Mouse (Mus musculus): ENCODE data around the gene Alpk3. TPM values are rescaled to one million over a fixed set of nuclear protein-coding genes. Genes with fewer than 3 reads are reported as not detected.
A peak's percentile ranks its signal among the peaks of the same experiment; 100 is the strongest.

The Alpk3 gene
- polyA plus RNA-seq, 1 experiment from 2014 or later, result 0.18 TPM

DNA sequence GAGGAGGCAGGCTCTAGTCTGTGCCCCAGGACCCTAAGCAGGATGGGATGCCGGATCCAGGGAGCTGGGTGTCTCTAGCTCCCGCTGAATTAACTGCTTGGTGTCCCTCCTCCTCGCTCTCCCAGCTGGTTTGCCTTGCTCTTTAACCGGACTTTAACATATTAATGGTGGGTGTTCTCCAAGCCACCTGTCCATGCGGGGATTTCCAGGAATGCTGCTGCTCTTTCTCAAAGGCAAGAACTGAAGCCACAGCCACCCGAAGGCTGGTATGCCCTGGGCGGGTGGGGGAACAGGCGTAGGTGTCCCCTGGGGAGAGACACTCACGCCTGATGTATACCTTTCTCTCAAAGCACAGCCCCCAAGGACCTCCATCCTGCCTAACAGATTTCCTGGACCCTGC lies 5.9 kb downstream of the Alpk3 start:
- TF ChIP-seq CTCF (IDR thresholded peaks at IDR 0.05; ENCODE audit: low read depth), result no peak
- WGBS, result 57% methylated on average over 9 of the region's 9 CpGs
- H3K27me3 ChIP-seq (ENCODE audit: insufficient read depth, low read length), result no peaks in the 10 kb centered on the region
- H3K4me2 ChIP-seq (ENCODE audit: low read length), result no peak overlapping the region
- H3K36me3 ChIP-seq (ENCODE audit: insufficient read depth, low read length), result no peaks in the 10 kb centered on the region
- 0 out of 2 replicates have a peak, but pooled peaks cover 4% of the 10 kb centered on the region for H3K4me1 ChIP-seq (replicated peaks; ENCODE audit: insufficient read depth, low read length)
- no peak overlapping the region for H3K4me3 ChIP-seq (replicated peaks; ENCODE audit: low read depth, low read length)
- DNase-seq (ENCODE audit: low spot score) (no peak), ATAC-seq (replicated peaks; ENCODE audit: low FRiP score, low read depth) (no peak)
- H3K9me3 ChIP-seq (replicated peaks; ENCODE audit: low read length), result no peaks in the 10 kb centered on the region
- no peak overlapping the region for H3K27ac ChIP-seq
- no peak overlapping the region for H3K9ac ChIP-seq (ENCODE audit: low read depth, low read length)

DNA sequence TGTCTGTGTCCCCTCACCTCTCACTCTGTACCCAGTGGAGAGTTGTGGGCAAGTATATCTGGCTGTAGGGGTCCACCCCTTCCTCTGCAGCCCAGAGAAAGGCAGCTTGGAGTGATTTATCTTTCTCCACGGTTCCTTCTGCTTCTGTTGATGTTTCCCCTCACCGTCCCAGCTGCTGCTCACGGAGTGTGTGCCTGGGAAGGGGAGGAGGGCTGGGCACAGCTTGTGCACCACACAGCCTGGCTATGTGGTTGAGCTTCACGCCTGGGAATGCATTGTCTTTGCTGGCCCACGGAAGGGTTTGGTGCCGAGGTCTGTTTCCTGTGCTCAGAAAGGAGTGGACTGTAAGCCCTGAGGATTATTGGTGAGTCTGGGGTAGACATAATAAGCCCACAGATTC lies 9.3 kb downstream of the Alpk3 start:
- H3K4me1 ChIP-seq (replicated peaks; ENCODE audit: insufficient read depth, low read length), result no peaks in the 10 kb centered on the region
- H3K27me3 ChIP-seq (ENCODE audit: insufficient read depth, low read length), result no peaks in the 10 kb centered on the region
- whole genome bisulfite sequencing, result 16% methylated on average over 6 of the region's 6 CpGs
- DNase-seq (ENCODE audit: low spot score) (peak; percentile 47), ATAC-seq (replicated peaks; ENCODE audit: low FRiP score, low read depth) (no peak; the same call in 1 of the 2 replicates)
- H3K36me3 ChIP-seq (ENCODE audit: insufficient read depth, low read length), result no peaks in the 10 kb centered on the region
- no peak overlapping the region for H3K27ac ChIP-seq
- H3K4me2 ChIP-seq (ENCODE audit: low read length), result no peak overlapping the region
- H3K9ac ChIP-seq (ENCODE audit: low read depth, low read length), result no peak overlapping the region
- no peaks in the 10 kb centered on the region for H3K9me3 ChIP-seq (replicated peaks; ENCODE audit: low read length)
- no peak overlapping the region for H3K4me3 ChIP-seq (replicated peaks; ENCODE audit: low read depth, low read length)
- TF ChIP-seq CTCF (IDR thresholded peaks at IDR 0.05; ENCODE audit: low read depth), result no peak

DNA sequence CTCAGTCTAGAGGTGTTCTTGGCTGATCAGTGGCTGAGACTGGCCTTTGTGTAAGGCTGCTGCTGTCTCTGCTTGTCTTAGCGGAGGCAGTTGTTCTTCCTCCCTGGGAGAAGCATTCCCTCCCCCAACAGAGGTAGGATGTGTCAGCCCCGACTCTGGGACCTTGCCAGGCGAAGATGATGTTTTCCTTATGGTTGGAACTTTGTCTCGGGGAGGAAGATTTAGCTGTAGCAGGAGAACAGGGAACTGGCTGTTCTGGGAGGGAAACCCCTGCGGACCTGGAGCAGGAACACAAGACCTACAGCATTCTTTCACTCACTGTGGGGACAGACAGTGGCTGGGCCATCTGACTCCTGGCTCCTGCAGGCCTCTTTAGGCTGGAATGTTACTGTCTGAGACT lies 15.1 kb downstream of the Alpk3 start:
- 25% methylated on average over 5 of the region's 5 CpGs for WGBS
- H3K9me3 ChIP-seq (replicated peaks; ENCODE audit: low read length), result no peaks in the 10 kb centered on the region
- no peak overlapping the region for H3K4me2 ChIP-seq (ENCODE audit: low read length)
- no peak overlapping the region for H3K27ac ChIP-seq
- no peak overlapping the region for H3K9ac ChIP-seq (ENCODE audit: low read depth, low read length)
- H3K27me3 ChIP-seq (ENCODE audit: insufficient read depth, low read length), result no peaks in the 10 kb centered on the region
- no peak overlapping the region for H3K4me3 ChIP-seq (replicated peaks; ENCODE audit: low read depth, low read length)
- ATAC-seq (replicated peaks; ENCODE audit: low FRiP score, low read depth) (no peak), DNase-seq (ENCODE audit: low spot score) (peak; percentile 50)
- no peak for TF ChIP-seq CTCF (IDR thresholded peaks at IDR 0.05; ENCODE audit: low read depth)
- peaks cover 16% of the 10 kb centered on the region; the same call in 1 of the 2 replicates for H3K4me1 ChIP-seq (replicated peaks; ENCODE audit: insufficient read depth, low read length)
- H3K36me3 ChIP-seq (ENCODE audit: insufficient read depth, low read length), result no peaks in the 10 kb centered on the region

- Histone ChIP-seq H3K27me3 (ENCODE audit: insufficient read depth, low read length) (no peaks in the 10 kb centered on the region), H3K9me3 (replicated peaks; ENCODE audit: low read length) (no peaks in the 10 kb centered on the region), H3K36me3 (ENCODE audit: insufficient read depth, low read length) (no peaks in the 10 kb centered on the region), H3K9ac (ENCODE audit: low read depth, low read length) (no peak overlapping the region), H3K4me3 (replicated peaks; ENCODE audit: low read depth, low read length) (no peak overlapping the region), H3K4me2 (ENCODE audit: low read length) (no peak overlapping the region), H3K4me1 (replicated peaks; ENCODE audit: insufficient read depth, low read length) (peaks cover 16% of the 10 kb centered on the region; the same call in 1 of the 2 replicates), H3K27ac (no peak overlapping the region)
- ATAC-seq (replicated peaks; ENCODE audit: low FRiP score, low read depth) (no peak), DNase-seq (ENCODE audit: low spot score) (no peak)
- 87% methylated on average over 5 of the region's 5 CpGs for WGBS
- peak; percentile 46 for TF ChIP-seq CTCF (IDR thresholded peaks at IDR 0.05; ENCODE audit: low read depth)
Observed at GRCm38 (mm10) chr7:81073273-81073672, 15.9 kb downstream of the Alpk3 start.

GRCm38 (mm10) chr7:81074546-81074945 lies 17.1 kb downstream of the Alpk3 start:
- peaks cover 16% of the 10 kb centered on the region; the same call in 1 of the 2 replicates for H3K4me1 ChIP-seq (replicated peaks; ENCODE audit: insufficient read depth, low read length)
- ATAC-seq (replicated peaks; ENCODE audit: low FRiP score, low read depth), result peak; percentile 76
- no peaks in the 10 kb centered on the region for H3K27me3 ChIP-seq (ENCODE audit: insufficient read depth, low read length)
- H3K4me3 ChIP-seq (replicated peaks; ENCODE audit: low read depth, low read length), result no peak overlapping the region
- peak; percentile 49 for DNase-seq (ENCODE audit: low spot score)
- H3K27ac ChIP-seq, result no peak overlapping the region
- 22% methylated on average over 9 of the region's 9 CpGs for WGBS
- no peak overlapping the region for H3K4me2 ChIP-seq (ENCODE audit: low read length)
- TF ChIP-seq CTCF (IDR thresholded peaks at IDR 0.05; ENCODE audit: low read depth), result no peak
- no peaks in the 10 kb centered on the region for H3K36me3 ChIP-seq (ENCODE audit: insufficient read depth, low read length)
- no peak overlapping the region for H3K9ac ChIP-seq (ENCODE audit: low read depth, low read length)
- no peaks in the 10 kb centered on the region for H3K9me3 ChIP-seq (replicated peaks; ENCODE audit: low read length)

DNA sequence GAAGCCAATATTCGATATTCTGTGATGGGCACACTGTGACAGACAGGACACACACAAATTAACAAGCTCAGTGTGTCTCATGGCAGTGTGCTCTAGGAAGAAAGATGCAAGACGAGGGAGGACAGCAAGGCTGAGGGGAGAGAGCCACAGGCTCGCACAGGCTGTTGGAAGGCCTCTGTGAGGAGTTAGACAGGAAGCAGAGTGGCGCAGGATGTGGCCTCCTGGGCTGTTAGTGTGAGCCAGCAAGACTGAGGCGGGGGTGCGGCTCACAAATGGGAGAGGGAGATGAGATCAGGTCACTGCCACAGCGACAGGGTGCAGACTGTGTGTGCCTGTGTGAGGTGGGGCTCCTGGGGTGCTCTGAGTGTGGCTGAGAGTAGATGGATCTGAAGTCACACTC lies 17.9 kb downstream of the Alpk3 start:
- TF ChIP-seq CTCF (IDR thresholded peaks at IDR 0.05; ENCODE audit: low read depth), result no peak
- Histone ChIP-seq H3K4me2 (ENCODE audit: low read length) (no peak overlapping the region), H3K36me3 (ENCODE audit: insufficient read depth, low read length) (no peaks in the 10 kb centered on the region), H3K9me3 (replicated peaks; ENCODE audit: low read length) (no peaks in the 10 kb centered on the region), H3K9ac (ENCODE audit: low read depth, low read length) (no peak overlapping the region), H3K4me1 (replicated peaks; ENCODE audit: insufficient read depth, low read length) (peaks cover 16% of the 10 kb centered on the region; the same call in 1 of the 2 replicates), H3K4me3 (replicated peaks; ENCODE audit: low read depth, low read length) (no peak overlapping the region), H3K27me3 (ENCODE audit: insufficient read depth, low read length) (no peaks in the 10 kb centered on the region), H3K27ac (no peak overlapping the region)
- DNase-seq (ENCODE audit: low spot score) (no peak), ATAC-seq (replicated peaks; ENCODE audit: low FRiP score, low read depth) (no peak)
- 42% methylated on average over 7 of the region's 7 CpGs for WGBS

GRCm38 (mm10) chr7:81075732-81076131 lies 18.3 kb downstream of the Alpk3 start:
- no peak overlapping the region for H3K27ac ChIP-seq
- WGBS, result 72% methylated on average over 5 of the region's 5 CpGs
- no peaks in the 10 kb centered on the region for H3K9me3 ChIP-seq (replicated peaks; ENCODE audit: low read length)
- no peak for ATAC-seq (replicated peaks; ENCODE audit: low FRiP score, low read depth)
- H3K36me3 ChIP-seq (ENCODE audit: insufficient read depth, low read length), result no peaks in the 10 kb centered on the region
- H3K27me3 ChIP-seq (ENCODE audit: insufficient read depth, low read length), result no peaks in the 10 kb centered on the region
- H3K4me3 ChIP-seq (replicated peaks; ENCODE audit: low read depth, low read length), result no peak overlapping the region
- no peak overlapping the region for H3K9ac ChIP-seq (ENCODE audit: low read depth, low read length)
- DNase-seq (ENCODE audit: low spot score), result no peak
- TF ChIP-seq CTCF (IDR thresholded peaks at IDR 0.05; ENCODE audit: low read depth), result no peak
- H3K4me1 ChIP-seq (replicated peaks; ENCODE audit: insufficient read depth, low read length), result peaks cover 16% of the 10 kb centered on the region; the same call in 1 of the 2 replicates
- no peak overlapping the region for H3K4me2 ChIP-seq (ENCODE audit: low read length)

All from kidney, postnatal 0 days (tissue).